Mouse (Mus musculus): ENCODE results near the gene Dhx58. TPM values are rescaled to one million over a fixed set of nuclear protein-coding genes. Genes with fewer than 3 reads are reported as not detected.

Gene Dhx58
- polyA plus RNA-seq, 1 experiment from 2014 or later = 1.8 TPM

DNA sequence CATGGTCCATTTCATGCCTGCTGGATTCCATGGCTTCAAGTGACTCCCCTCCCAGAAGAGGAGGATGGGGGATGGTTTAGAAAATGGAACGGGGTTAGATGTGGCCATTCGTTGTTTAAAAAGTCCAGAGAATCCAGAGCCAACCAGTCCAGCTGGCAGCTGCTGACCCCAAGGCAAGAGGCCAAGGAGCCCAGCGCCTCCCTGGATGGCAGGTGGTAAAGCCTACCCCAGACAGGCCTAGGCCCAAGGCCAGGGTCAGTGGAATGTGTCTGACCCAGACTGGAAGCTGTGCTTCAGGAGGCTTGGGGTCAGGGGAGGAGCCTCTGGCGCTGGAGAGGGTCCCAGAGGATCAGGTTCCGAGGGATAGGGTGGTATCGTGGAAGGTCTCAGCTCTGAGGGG lies 37.3 kb upstream of the Dhx58 start:
- Histone ChIP-seq H3K27ac (replicated peaks; ENCODE audit: low read depth, low read length) (no peak overlapping the region), H3K4me1 (ENCODE audit: control insufficient read depth, insufficient read depth, low read length) (no peaks in the 10 kb centered on the region), H3K9ac (replicated peaks; ENCODE audit: low read length) (no peak overlapping the region), H3K27me3 (ENCODE audit: control insufficient read depth, insufficient read depth, low read length) (no peaks in the 10 kb centered on the region), H3K36me3 (replicated peaks; ENCODE audit: control insufficient read depth, insufficient read depth, low read depth, low read length) (no peaks in the 10 kb centered on the region), H3K4me3 (ENCODE audit: low read depth, low read length) (no peak overlapping the region), H3K4me2 (ENCODE audit: low read depth, low read length) (no peak overlapping the region), H3K9me3 (replicated peaks; ENCODE audit: control insufficient read depth, low read length) (no peaks in the 10 kb centered on the region)
- WGBS = 63% methylated on average over 6 of the region's 6 CpGs
- ATAC-seq (replicated peaks; ENCODE audit: insufficient number of reproducible peaks, low FRiP score, low TSS enrichment, low read depth) = no peak
- no peak for DNase-seq (ENCODE audit: low spot score)

DNA sequence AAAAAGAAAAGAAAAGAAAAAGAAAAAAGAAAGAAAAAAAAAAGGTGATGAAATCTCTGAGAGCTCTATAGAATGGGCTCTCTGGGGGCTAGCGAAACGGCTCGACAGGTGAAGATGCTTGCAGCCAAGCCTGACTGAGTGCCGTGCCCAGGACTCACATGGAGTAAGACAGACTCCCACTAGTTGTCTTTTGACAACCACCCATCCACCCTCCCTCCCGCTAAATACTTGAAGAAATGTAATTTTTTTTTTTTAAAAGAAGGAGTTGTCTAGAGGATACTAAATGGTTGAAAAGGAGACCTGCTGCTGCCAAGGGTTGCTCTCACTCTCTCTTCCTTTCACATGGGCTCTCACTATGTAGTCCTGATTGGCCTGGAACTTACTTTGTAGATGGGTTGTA lies 34.7 kb upstream of the Dhx58 start:
- Histone ChIP-seq H3K27ac (replicated peaks; ENCODE audit: low read depth, low read length) (no peak overlapping the region), H3K9ac (replicated peaks; ENCODE audit: low read length) (no peak overlapping the region), H3K9me3 (replicated peaks; ENCODE audit: control insufficient read depth, low read length) (no peaks in the 10 kb centered on the region), H3K4me3 (ENCODE audit: low read depth, low read length) (peak overlapping the region; percentile 89; the same call in 1 of the 2 replicates), H3K36me3 (replicated peaks; ENCODE audit: control insufficient read depth, insufficient read depth, low read depth, low read length) (no peaks in the 10 kb centered on the region), H3K4me2 (ENCODE audit: low read depth, low read length) (peak overlapping the region; percentile 49; the same call in 1 of the 2 replicates), H3K27me3 (ENCODE audit: control insufficient read depth, insufficient read depth, low read length) (no peaks in the 10 kb centered on the region), H3K4me1 (ENCODE audit: control insufficient read depth, insufficient read depth, low read length) (no peaks in the 10 kb centered on the region)
- 14% methylated on average over 5 of the region's 5 CpGs for WGBS
- ATAC-seq (replicated peaks; ENCODE audit: insufficient number of reproducible peaks, low FRiP score, low TSS enrichment, low read depth) = no peak
- DNase-seq (ENCODE audit: low spot score) = no peak

DNA sequence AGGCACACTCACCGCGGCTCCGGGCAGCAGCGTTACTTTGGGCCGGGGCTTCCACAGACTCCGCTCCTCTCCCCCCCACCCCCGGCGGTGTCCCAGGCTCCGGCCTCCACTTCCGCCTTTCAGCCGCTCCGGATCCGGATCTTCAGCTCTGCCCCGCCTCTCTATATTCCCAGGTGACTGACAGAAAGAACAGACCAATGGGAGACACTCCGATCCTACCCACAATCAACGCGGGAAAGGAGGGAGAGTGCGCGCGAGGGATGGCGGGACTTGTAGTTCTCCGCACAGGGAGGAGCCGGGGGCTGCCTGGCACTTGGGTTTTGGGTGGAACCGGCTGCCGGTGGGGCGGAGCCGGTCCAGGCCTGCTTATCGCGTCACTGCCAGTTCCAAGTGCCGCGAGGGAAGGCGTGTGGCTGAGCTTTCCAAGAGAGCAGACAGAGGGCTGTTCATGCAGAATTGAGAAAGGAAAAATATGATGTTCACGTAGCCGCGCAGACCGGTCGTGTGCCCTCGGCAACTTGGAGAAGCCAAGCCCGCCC lies 34.1 kb upstream of the Dhx58 start, which contains the start of gene Rab5c:
TSS of gene Rab5c (minus strand) at position 150 of the 539 bp plus-strand sequence.
- peak within 1 kb of the TSS; percentile 89 for H3K4me3 ChIP-seq (ENCODE audit: low read depth, low read length)

DNA sequence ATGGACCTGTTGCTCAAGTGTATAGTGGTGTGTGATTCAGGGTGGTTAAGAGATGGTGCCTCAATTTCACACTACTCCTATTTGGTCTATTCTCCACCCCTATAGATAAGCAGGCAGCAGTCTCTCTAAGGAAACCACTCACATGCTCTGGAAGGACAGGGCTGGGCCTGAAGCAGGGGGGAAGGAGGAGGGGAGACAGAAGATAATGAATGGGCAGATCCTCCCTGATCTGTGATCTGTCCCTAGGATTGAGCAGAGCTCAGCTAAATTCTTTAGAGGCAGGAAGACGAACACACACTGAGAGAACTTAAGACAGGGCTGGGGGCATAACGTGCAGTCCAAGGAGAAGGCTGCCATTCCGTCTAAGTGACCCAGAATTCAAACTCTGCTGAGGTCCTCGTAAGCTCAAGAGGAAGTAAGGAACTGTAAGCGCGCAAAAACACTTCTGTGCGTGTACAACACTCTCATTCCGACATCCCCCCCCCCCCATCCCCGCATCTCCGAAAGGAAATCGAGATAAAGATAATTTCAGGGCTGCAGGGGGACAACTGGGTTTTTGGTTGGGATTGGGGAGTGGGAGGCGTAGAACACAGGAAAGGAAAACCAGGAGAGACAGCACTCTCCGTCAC lies 33.1 kb upstream of the Dhx58 start:
- 3% methylated on average over 13 of the region's 13 CpGs for WGBS
- no peak for DNase-seq (ENCODE audit: low spot score)
- peak overlapping the region; percentile 89 for H3K4me3 ChIP-seq (ENCODE audit: low read depth, low read length)
- no peak for ATAC-seq (replicated peaks; ENCODE audit: insufficient number of reproducible peaks, low FRiP score, low TSS enrichment, low read depth)
- H3K4me1 ChIP-seq (ENCODE audit: control insufficient read depth, insufficient read depth, low read length) = no peaks in the 10 kb centered on the region
- H3K9me3 ChIP-seq (replicated peaks; ENCODE audit: control insufficient read depth, low read length) = no peaks in the 10 kb centered on the region
- H3K36me3 ChIP-seq (replicated peaks; ENCODE audit: control insufficient read depth, insufficient read depth, low read depth, low read length) = no peaks in the 10 kb centered on the region
- no peaks in the 10 kb centered on the region for H3K27me3 ChIP-seq (ENCODE audit: control insufficient read depth, insufficient read depth, low read length)
- H3K4me2 ChIP-seq (ENCODE audit: low read depth, low read length) = peak overlapping the region; percentile 76
- H3K9ac ChIP-seq (replicated peaks; ENCODE audit: low read length) = peak overlapping the region; percentile 84
- no peak overlapping the region for H3K27ac ChIP-seq (replicated peaks; ENCODE audit: low read depth, low read length)

More for the DNA sequence above, 34.1 kb upstream of the Dhx58 start, which contains the start of gene Rab5c:
- Histone ChIP-seq H3K9me3 (replicated peaks; ENCODE audit: control insufficient read depth, low read length) (no peaks in the 10 kb centered on the region), H3K27me3 (ENCODE audit: control insufficient read depth, insufficient read depth, low read length) (no peaks in the 10 kb centered on the region), H3K4me2 (ENCODE audit: low read depth, low read length) (peak within 1 kb of the TSS; percentile 76), H3K36me3 (replicated peaks; ENCODE audit: control insufficient read depth, insufficient read depth, low read depth, low read length) (no peaks in the 10 kb centered on the region), H3K27ac (replicated peaks; ENCODE audit: low read depth, low read length) (no peak within 1 kb of the TSS), H3K4me1 (ENCODE audit: control insufficient read depth, insufficient read depth, low read length) (no peaks in the 10 kb centered on the region), H3K9ac (replicated peaks; ENCODE audit: low read length) (peak within 1 kb of the TSS; percentile 84)
- DNase-seq (ENCODE audit: low spot score) = peak; percentile 99
- 0% methylated on average over 35 of the region's 39 CpGs for WGBS
- ATAC-seq (replicated peaks; ENCODE audit: insufficient number of reproducible peaks, low FRiP score, low TSS enrichment, low read depth) = peak; percentile 99

DNA sequence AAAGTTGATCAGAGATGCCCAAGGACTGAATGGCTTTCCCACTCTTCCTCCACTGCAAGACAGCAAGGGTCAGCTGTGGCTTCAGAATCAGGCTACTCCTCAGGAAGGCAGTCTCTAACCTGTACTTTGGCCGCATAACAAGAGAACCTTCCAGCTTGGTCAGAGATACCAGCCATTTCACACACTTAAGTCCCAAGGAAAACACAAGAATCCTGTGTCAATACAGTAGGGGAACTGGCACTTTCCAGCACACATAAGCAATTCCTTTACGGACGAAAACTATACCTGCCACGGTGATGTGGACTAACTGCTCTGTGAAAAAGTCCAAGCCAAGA lies 32.6 kb upstream of the Dhx58 start:
- no peaks in the 10 kb centered on the region for H3K9me3 ChIP-seq (replicated peaks; ENCODE audit: control insufficient read depth, low read length)
- H3K4me3 ChIP-seq (ENCODE audit: low read depth, low read length) = peak overlapping the region; percentile 89
- 85% methylated on average over 4 of the region's 4 CpGs for WGBS
- H3K9ac ChIP-seq (replicated peaks; ENCODE audit: low read length) = no peak overlapping the region; the same call in 1 of the 2 replicates
- no peak for ATAC-seq (replicated peaks; ENCODE audit: insufficient number of reproducible peaks, low FRiP score, low TSS enrichment, low read depth)
- no peaks in the 10 kb centered on the region for H3K4me1 ChIP-seq (ENCODE audit: control insufficient read depth, insufficient read depth, low read length)
- no peak overlapping the region for H3K27ac ChIP-seq (replicated peaks; ENCODE audit: low read depth, low read length)
- H3K36me3 ChIP-seq (replicated peaks; ENCODE audit: control insufficient read depth, insufficient read depth, low read depth, low read length) = no peaks in the 10 kb centered on the region
- peak overlapping the region; percentile 76; the same call in 1 of the 2 replicates for H3K4me2 ChIP-seq (ENCODE audit: low read depth, low read length)
- no peak for DNase-seq (ENCODE audit: low spot score)
- no peaks in the 10 kb centered on the region for H3K27me3 ChIP-seq (ENCODE audit: control insufficient read depth, insufficient read depth, low read length)

DNA sequence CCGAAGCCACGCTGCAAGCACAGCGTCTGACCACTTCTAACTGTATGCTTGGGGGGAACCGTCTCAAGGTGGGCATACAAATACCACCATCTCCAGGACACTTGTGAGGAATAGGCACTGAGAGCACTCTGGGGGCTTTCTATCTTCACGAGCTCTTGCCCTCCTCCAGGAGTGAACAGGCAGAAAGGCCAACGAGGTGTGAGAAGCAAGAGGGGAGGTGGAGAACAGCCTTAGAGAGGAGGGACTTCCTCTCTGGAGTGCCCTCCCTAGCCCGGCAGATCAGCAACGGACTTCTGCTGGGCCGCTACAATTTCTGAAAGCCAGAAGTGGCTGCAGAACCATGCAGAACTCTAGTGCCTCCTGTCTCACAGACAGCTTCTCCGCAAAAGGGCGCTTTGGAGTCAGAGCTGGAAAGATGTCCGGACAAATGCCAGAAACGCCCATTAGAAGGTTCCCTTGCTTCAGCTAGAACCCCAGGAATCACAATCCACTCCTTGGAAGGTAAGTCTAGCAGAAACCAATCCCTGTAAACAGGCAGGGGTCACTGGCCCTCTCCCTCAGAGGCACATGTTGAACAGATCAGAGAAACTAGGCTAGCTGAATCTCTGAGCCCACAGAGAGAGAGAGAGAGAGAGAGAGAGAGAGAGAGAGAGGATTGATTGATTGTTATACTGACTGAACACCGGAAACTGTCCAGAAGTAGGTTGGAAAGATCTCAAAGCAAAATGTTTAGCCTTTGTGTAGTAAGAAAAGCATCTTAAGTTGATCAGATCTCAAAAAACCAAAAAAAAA lies 32.1 kb upstream of the Dhx58 start:
- ATAC-seq (replicated peaks; ENCODE audit: insufficient number of reproducible peaks, low FRiP score, low TSS enrichment, low read depth) = no peak
- Histone ChIP-seq H3K4me1 (ENCODE audit: control insufficient read depth, insufficient read depth, low read length) (no peaks in the 10 kb centered on the region), H3K9me3 (replicated peaks; ENCODE audit: control insufficient read depth, low read length) (no peaks in the 10 kb centered on the region), H3K4me2 (ENCODE audit: low read depth, low read length) (no peak overlapping the region), H3K4me3 (ENCODE audit: low read depth, low read length) (no peak overlapping the region), H3K27ac (replicated peaks; ENCODE audit: low read depth, low read length) (no peak overlapping the region), H3K36me3 (replicated peaks; ENCODE audit: control insufficient read depth, insufficient read depth, low read depth, low read length) (no peaks in the 10 kb centered on the region), H3K9ac (replicated peaks; ENCODE audit: low read length) (no peak overlapping the region), H3K27me3 (ENCODE audit: control insufficient read depth, insufficient read depth, low read length) (no peaks in the 10 kb centered on the region)
- no peak for DNase-seq (ENCODE audit: low spot score)
- 74% methylated on average over 14 of the region's 14 CpGs for WGBS

DNA sequence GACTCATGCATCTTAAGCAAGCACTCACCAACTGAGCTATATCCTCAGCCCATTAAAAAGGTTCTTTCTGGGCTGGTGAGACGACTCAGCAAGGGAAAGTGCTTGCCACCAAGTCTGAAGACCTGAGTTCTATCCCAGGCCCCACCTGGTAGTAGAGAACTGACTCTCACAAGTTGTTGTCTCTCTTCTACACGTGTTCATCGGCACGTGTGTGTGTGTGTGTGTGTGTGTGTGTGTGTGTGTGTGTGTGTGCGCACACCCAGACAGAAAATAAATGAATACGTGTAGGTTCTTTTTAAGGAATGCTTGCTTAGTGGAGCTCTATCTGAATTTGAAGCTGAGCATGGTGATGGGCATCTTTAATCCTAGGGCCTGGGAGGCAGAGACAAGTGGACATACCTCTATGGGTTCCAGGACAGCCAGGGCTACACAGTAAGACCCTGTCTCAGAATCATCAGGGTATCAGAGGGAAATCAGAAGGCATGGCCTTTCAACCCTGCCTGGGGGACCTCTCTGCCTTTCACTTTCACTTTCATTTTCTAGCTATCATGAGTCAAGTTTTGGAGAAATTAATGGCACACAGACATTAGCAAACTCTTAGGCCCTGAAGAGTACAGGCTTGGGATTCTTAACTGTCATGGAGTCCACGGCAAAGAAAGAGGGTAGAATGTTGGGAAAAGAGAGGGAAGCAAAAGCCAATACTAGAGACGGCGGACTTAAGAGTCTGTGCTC lies 31.2 kb upstream of the Dhx58 start:
- no peak overlapping the region for H3K9ac ChIP-seq (replicated peaks; ENCODE audit: low read length)
- no peak overlapping the region for H3K4me3 ChIP-seq (ENCODE audit: low read depth, low read length)
- H3K27me3 ChIP-seq (ENCODE audit: control insufficient read depth, insufficient read depth, low read length) = no peaks in the 10 kb centered on the region
- 88% methylated on average over 9 of the region's 9 CpGs for WGBS
- H3K9me3 ChIP-seq (replicated peaks; ENCODE audit: control insufficient read depth, low read length) = no peaks in the 10 kb centered on the region
- DNase-seq (ENCODE audit: low spot score) (no peak), ATAC-seq (replicated peaks; ENCODE audit: insufficient number of reproducible peaks, low FRiP score, low TSS enrichment, low read depth) (no peak)
- no peak overlapping the region for H3K27ac ChIP-seq (replicated peaks; ENCODE audit: low read depth, low read length)
- no peaks in the 10 kb centered on the region for H3K4me1 ChIP-seq (ENCODE audit: control insufficient read depth, insufficient read depth, low read length)
- H3K36me3 ChIP-seq (replicated peaks; ENCODE audit: control insufficient read depth, insufficient read depth, low read depth, low read length) = no peaks in the 10 kb centered on the region
- no peak overlapping the region for H3K4me2 ChIP-seq (ENCODE audit: low read depth, low read length)
